Comparison of ENCODE assay signal across 8 mouse cellular contexts in genomic region chr16:92821938-92822629, GRCm38 (mm10). TPM values are rescaled to one million over a fixed set of nuclear protein-coding genes. Genes with fewer than 3 reads are reported as not detected.
DNase-seq lines count a peak whose midpoint lies in the region; ATAC-seq lines count a peak whose summit lies in the region.

No protein-coding gene starts in this region.

- peak; percentile 57 to 63 for ATAC-seq in hematopoietic stem cell, adult 5-6 weeks (replicated peaks in 1 of 2; ENCODE audit: insufficient read depth in 1 of 2, low FRiP score in 2 of 2, low TSS enrichment in 1 of 2, low read depth in 1 of 2, poor library complexity in 2 of 2, severe bottlenecking in 2 of 2)

- DNase-seq in embryo, embryonic 11 days, result peak; percentile 12
- no peak for DNase-seq in embryo, embryonic 10.5 days (ENCODE audit: low spot score)
- peak; percentile 69 to 75 for DNase-seq in CD8-positive naive resting alpha-beta T cell, adult 2 months (ENCODE audit: low read depth in 2 of 2, low spot score in 2 of 2)
- DNase-seq in naive thymus-derived CD4-positive, alpha-beta T cell, adult 2 months (ENCODE audit: low read depth), result peak; percentile 90
- DNase-seq in cerebellum, postnatal 36 days, result no peak
- no peak for DNase-seq in cerebellum, adult 9-10 months
- DNase-seq in T-cell, adult 2 months (ENCODE audit: low spot score), result no peak

RNA-seq across cellular contexts. Expression of gene Runx1, which starts 3.9 kb away (rescaled TPM):
- total RNA-seq in hematopoietic stem cell, adult 5-6 weeks (2017), result 47.3 and 66.9 TPM in 2 replicates

Comparison
In these comparisons a context has a peak if more than half of its experiments do, and no peak if none do; other contexts are left out.
1. DNase-seq: peak in embryo, embryonic 11 days (single experiment), CD8-positive naive resting alpha-beta T cell, adult 2 months (2 of 2) and naive thymus-derived CD4-positive, alpha-beta T cell, adult 2 months (single experiment); none in embryo, embryonic 10.5 days (single experiment), cerebellum, postnatal 36 days (0 of 2), cerebellum, adult 9-10 months (single experiment) and T-cell, adult 2 months (single experiment).